Mouse (Mus musculus): ENCODE results near the gene Ankrd13a. TPM values are rescaled to one million over a fixed set of nuclear protein-coding genes. Genes with fewer than 3 reads are reported as not detected.
A peak's percentile ranks its signal among the peaks of the same experiment; 100 is the strongest.
"Not testable (repeated sequence)": the region's sequence is repeated elsewhere in the genome, so short reads cannot be mapped to it uniquely, and the experiment has no call there.

The Ankrd13a gene
- polyA plus RNA-seq, 1 experiment from 2014 or later, result 28.5 TPM

DNA sequence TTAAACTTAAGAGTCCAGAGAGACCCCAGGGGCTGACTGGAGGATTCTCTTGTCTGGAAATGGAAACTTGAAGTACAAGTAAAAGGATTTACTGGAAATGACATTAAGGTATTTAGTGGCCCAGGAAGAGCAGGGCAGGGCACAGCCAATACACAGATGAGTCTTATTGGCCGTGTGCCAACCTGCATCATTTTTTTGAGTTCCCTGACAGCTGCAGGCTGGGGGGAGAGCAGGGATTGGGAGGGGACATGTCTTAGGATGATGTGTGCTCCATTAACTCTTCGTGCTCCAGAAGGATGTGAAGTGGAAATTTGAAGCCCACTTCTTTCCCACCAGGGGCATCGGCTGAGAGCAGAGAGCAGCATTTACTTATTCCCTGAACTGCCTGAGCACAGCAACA is 67.7 kb downstream of the Ankrd13a start:
- not testable (repeated sequence) for H3K4me1 ChIP-seq; ATAC-seq (ENCODE audit: extremely low read depth, insufficient number of reproducible peaks, low FRiP score, low TSS enrichment)

DNA sequence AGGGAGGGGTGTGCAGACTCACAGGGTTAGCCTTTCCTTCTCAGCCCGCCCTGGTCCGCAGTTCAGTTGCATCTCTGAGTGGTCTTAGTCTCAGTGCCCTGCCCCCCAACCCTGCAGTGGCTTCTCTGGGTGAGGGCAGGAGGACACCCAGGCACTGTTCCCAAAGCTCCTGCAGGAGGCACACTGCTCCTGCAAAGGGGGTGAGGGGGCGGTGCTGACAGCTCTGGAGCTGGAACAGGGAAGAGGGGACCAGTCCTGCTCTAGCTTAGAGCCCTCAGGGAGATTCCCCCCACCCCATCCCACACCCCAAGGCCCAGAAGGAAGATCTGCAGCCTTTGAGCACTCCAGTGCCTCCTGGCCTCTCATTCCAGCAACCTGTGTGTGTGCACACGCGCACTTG is 68.2 kb downstream of the Ankrd13a start:
- Histone ChIP-seq H3K27me3 (replicated peaks) (0 out of 2 replicates have a peak, but pooled peaks cover 11% of the 10 kb centered on the region), H3K9ac (no peak overlapping the region), H3K4me1 (0 out of 2 replicates have a peak, but pooled peaks cover 4% of the 10 kb centered on the region), H3K4me2 (no peak overlapping the region), H3K4me3 (no peak overlapping the region), H3K9me3 (no peaks in the 10 kb centered on the region), H3K36me3 (no peaks in the 10 kb centered on the region), H3K27ac (replicated peaks) (no peak overlapping the region)
- 63% methylated on average over 5 of the region's 5 CpGs for WGBS
- no peak for ATAC-seq (ENCODE audit: extremely low read depth, insufficient number of reproducible peaks, low FRiP score, low TSS enrichment)

More for the DNA sequence above, 67.7 kb downstream of the Ankrd13a start:
- not testable (repeated sequence) for H3K9ac ChIP-seq; H3K4me3 ChIP-seq; H3K27ac ChIP-seq (replicated peaks); H3K27me3 ChIP-seq (replicated peaks); H3K36me3 ChIP-seq; H3K4me2 ChIP-seq; H3K9me3 ChIP-seq
- 52% methylated on average over 3 of the region's 3 CpGs for WGBS

DNA sequence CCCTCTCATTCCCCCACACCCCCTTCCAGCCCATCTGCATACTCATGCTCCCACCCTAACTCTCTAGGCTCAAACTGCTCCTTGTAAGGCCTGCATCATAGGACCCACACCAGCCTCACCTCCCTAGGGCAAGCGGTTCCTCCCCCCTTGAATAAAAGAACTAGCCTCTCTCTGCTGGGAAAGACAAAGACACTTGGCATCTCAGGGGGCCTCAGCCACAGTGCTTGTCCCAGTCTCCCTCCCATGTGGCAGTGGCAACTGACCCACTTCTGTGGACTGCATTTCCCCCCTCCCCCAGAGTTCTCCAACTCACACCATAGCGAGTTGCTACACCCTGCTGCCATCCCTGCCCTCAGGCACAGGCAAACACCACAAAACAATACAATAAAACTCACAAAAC is 69.9 kb downstream of the Ankrd13a start:
- H3K27ac ChIP-seq (replicated peaks); H3K4me2 ChIP-seq; H3K9ac ChIP-seq; H3K4me3 ChIP-seq; H3K36me3 ChIP-seq; H3K9me3 ChIP-seq; ATAC-seq (ENCODE audit: extremely low read depth, insufficient number of reproducible peaks, low FRiP score, low TSS enrichment); H3K4me1 ChIP-seq: not testable (repeated sequence)
- WGBS, result 70% methylated on average over 2 of the region's 2 CpGs
- H3K27me3 ChIP-seq (replicated peaks), result 0 out of 2 replicates have a peak, but pooled peaks cover 15% of the 10 kb centered on the region

DNA sequence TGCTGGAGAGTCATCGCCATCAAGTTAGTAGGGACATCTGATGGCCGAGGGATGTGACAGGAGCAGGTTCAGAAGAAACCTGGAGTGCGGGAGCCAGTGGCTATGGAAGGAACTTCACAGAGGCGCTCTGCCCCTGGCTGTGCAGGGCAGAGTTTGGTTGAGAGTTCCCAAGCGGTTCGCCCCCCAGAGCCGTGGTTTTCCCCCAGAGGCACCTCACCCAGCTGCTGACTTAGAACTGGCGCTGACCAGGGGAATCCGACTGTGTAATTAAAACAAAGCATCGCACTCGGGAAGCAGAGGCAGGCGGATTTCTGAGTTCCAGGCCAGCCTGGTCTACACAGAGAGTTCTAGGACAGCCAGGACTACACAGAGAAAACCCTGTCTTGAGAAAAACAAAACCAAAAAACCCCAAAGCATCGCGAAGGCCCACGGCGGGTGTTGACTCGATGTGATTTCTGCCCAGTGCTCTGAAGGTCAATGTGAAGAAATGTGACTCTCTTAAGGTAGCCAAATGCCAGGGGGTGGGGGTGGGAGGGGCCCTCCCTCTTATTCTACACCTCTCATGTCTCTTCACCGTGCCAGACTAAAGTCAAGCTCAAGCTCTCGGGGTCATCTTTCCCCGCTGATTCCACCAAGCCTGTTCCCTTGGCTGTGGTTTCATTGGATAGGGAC is 77.2 kb downstream of the Ankrd13a start:
- H3K4me3 ChIP-seq, result no peak overlapping the region
- no peaks in the 10 kb centered on the region for H3K36me3 ChIP-seq
- peaks cover 26% of the 10 kb centered on the region; the same call in 1 of the 2 replicates for H3K27me3 ChIP-seq (replicated peaks)
- H3K4me1 ChIP-seq, result no peaks in the 10 kb centered on the region
- H3K4me2 ChIP-seq, result no peak overlapping the region
- no peaks in the 10 kb centered on the region for H3K9me3 ChIP-seq
- ATAC-seq (ENCODE audit: extremely low read depth, insufficient number of reproducible peaks, low FRiP score, low TSS enrichment), result no peak
- 74% methylated on average over 20 of the region's 20 CpGs for WGBS
- H3K27ac ChIP-seq (replicated peaks), result no peak overlapping the region
- H3K9ac ChIP-seq, result no peak overlapping the region

DNA sequence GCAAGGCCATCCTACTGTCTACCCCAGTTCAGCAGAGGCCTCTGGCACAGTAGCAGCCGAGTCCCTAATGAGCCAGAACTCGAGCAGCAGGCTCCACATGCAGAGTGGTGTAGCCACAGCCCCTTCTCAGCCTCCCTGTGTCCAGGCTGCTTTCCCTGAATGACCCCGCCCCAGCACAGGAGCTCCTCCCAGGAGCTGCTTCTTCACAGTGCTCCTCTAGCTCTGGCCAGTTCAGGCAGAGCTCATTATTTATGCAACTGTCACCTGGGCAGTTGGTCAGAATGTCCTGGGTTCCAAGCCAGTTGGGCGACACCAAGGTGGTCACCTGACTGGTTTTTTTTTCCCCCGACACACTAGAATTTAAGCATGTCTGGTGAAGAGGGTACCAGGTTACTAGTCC is 78.9 kb downstream of the Ankrd13a start, which contains the start of gene 4930519G04Rik:
Gene 4930519G04Rik, plus strand, starts transcription at position 301 of the 400 bp plus-strand sequence.
- not testable (repeated sequence) for H3K27ac ChIP-seq (replicated peaks); H3K4me2 ChIP-seq; H3K9ac ChIP-seq; H3K4me3 ChIP-seq; H3K4me1 ChIP-seq; H3K36me3 ChIP-seq; H3K9me3 ChIP-seq; ATAC-seq (ENCODE audit: extremely low read depth, insufficient number of reproducible peaks, low FRiP score, low TSS enrichment)
- WGBS, result 73% methylated on average over 3 of the region's 5 CpGs
- peaks cover 37% of the 10 kb centered on the region for H3K27me3 ChIP-seq (replicated peaks)

Small RNAs within 50 kb of the gene (microRNA-seq; reads per million reads assigned to microRNA genes)
- gene Mir6240, result 12.2 reads per million, percentile 29 among the genes with 10 or more reads in this experiment

Other genes starting within 250 kb of the Ankrd13a start
- 0.59 and 0.79 TPM in 2 replicates for gene Fam222a, start 206.7 kb upstream of the Ankrd13a start, polyA plus RNA-seq (2015; fragmentation: Nextera tagmentation; extraction: Ambion mirVana)
- 0.71 and 0.83 TPM in 2 replicates for gene Trpv4, start 116.3 kb upstream of the Ankrd13a start, polyA plus RNA-seq (2015; fragmentation: Nextera tagmentation; extraction: Ambion mirVana)
- gene Gltp, start 83.7 kb upstream of the Ankrd13a start, polyA plus RNA-seq (2015; fragmentation: Nextera tagmentation; extraction: Ambion mirVana), result 50.5 and 50.8 TPM in 2 replicates
- 8.0 and 8.1 TPM in 2 replicates for gene Tchp, start 66.9 kb upstream of the Ankrd13a start, polyA plus RNA-seq (2015; fragmentation: Nextera tagmentation; extraction: Ambion mirVana)
- gene Git2, start 840 bp downstream of the Ankrd13a start, polyA plus RNA-seq (2015; fragmentation: Nextera tagmentation; extraction: Ambion mirVana), result 28.1 and 30.3 TPM in 2 replicates
- 53.8 and 54.5 TPM in 2 replicates for gene 1500011B03Rik, start 48.8 kb downstream of the Ankrd13a start, polyA plus RNA-seq (2015; fragmentation: Nextera tagmentation; extraction: Ambion mirVana)
- gene 4930519G04Rik, start 79.0 kb downstream of the Ankrd13a start, polyA plus RNA-seq (2015; fragmentation: Nextera tagmentation; extraction: Ambion mirVana), result not detected in 2 replicates
- not detected in 2 replicates for gene Gm9936, start 84.0 kb downstream of the Ankrd13a start, polyA plus RNA-seq (2015; fragmentation: Nextera tagmentation; extraction: Ambion mirVana)
- 4.5 and 6.2 TPM in 2 replicates for gene Oasl2, start 122.3 kb downstream of the Ankrd13a start, polyA plus RNA-seq (2015; fragmentation: Nextera tagmentation; extraction: Ambion mirVana)
- gene Oasl1, start 148.6 kb downstream of the Ankrd13a start, polyA plus RNA-seq (2015; fragmentation: Nextera tagmentation; extraction: Ambion mirVana), result 0.56 and 0.67 TPM in 2 replicates
- gene 2210016L21Rik, start 167.5 kb downstream of the Ankrd13a start, polyA plus RNA-seq (2015; fragmentation: Nextera tagmentation; extraction: Ambion mirVana), result 37.4 and 40.6 TPM in 2 replicates
- gene Hnf1a, start 196.4 kb downstream of the Ankrd13a start, polyA plus RNA-seq (2015; fragmentation: Nextera tagmentation; extraction: Ambion mirVana), result 0.13 and 0.17 TPM in 2 replicates
- gene Sppl3, start 236.5 kb downstream of the Ankrd13a start, polyA plus RNA-seq (2015; fragmentation: Nextera tagmentation; extraction: Ambion mirVana), result 6.5 and 6.9 TPM in 2 replicates